In the genomic region with DNA sequence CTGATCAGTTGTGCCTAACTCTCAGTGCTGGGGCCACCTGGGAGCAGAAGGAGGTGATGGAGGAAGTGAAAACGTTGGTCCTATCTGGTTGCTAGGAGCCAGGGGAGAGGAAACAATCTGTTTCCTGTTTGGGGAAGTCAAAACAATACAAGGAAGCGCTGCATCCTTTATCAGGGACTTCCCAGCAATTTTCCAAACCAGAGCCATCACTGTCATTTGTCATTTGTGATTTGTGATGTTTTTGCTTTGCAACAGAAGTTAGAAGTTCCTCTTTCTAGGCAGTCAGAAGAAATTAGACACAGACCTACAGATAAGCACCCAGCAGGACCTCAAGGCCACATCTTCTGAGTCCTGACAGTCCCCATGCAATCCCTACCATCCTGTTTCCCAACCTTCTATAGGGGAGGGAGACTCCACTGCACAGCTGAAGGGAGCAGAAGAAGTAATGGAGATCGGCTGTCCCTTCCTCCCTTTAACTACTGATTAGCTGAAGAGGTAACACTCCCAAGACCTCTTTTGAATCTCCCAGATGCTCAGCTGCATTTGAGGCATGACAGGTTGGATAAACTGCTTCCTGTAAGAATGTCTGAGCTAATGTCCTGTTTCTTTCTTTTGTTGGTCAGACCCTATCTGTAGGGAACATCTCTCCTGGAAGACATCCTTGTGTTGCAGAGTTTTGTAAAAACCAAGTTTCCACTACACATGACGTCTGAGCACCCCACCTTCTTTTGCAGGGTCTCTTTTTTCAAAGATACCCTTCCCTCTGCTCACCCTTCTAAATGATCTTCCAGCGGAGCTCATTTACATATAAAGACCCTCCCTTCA, we compare ENCODE assay signal across 10 mouse cellular contexts. TPM values are rescaled to one million over a fixed set of nuclear protein-coding genes. Genes with fewer than 3 reads are reported as not detected.
A peak's percentile ranks its signal among the peaks of the same experiment; 100 is the strongest.
DNase-seq lines count a peak whose midpoint lies in the region; ATAC-seq and TF ChIP-seq lines count a peak whose summit lies in the region.
"Had no signal": no experiment of that assay in that cellular context is flagged by ENCODE, and none has a peak within 500 bp of the region (broad histone marks: within the 10 kb centered on the region; RNA-seq: fewer than 3 reads in every experiment).

No protein-coding gene starts in this region.

- no peak for TF ChIP-seq CTCF in liver, postnatal 0 days (IDR thresholded peaks at IDR 0.05; ENCODE audit: low read depth)

- peak overlapping the region; percentile 82 for H3K27ac ChIP-seq in heart, embryonic 13.5 days (replicated peaks)
- H3K27ac ChIP-seq in liver, postnatal 0 days (ENCODE audit: low read depth) = peak overlapping the region; percentile 52

- H3K27me3 ChIP-seq in heart, embryonic 13.5 days (replicated peaks) = no peaks in the 10 kb centered on the region
- H3K27me3 ChIP-seq in liver, postnatal 0 days (ENCODE audit: insufficient read depth, low read length) = no peaks in the 10 kb centered on the region
- H3K27me3 ChIP-seq: megakaryocyte, embryonic 14.5 days had no signal

- no peak overlapping the region for H3K4me3 ChIP-seq in heart, embryonic 13.5 days
- no peak overlapping the region for H3K4me3 ChIP-seq in liver, postnatal 0 days (ENCODE audit: low read depth, low read length)
- H3K4me3 ChIP-seq: megakaryocyte, embryonic 14.5 days had no signal

- peaks cover 11% of the 10 kb centered on the region for H3K36me3 ChIP-seq in heart, embryonic 13.5 days
- 0 out of 2 replicates have a peak, but pooled peaks cover 2% of the 10 kb centered on the region for H3K36me3 ChIP-seq in liver, postnatal 0 days (replicated peaks; ENCODE audit: insufficient read depth, low read length)

- ATAC-seq in heart, embryonic 13.5 days (ENCODE audit: extremely low read depth, insufficient number of reproducible peaks, low FRiP score, low TSS enrichment) = peak; percentile 31; the same call in 1 of the 2 replicates
- peak; percentile 69 for ATAC-seq in liver, postnatal 0 days

- WGBS in heart, embryonic 13.5 days = 33% methylated on average over 5 of the region's 5 CpGs
- WGBS in liver, postnatal 0 days (ENCODE audit: insufficient replicate concordance) = 24% methylated on average over 5 of the region's 5 CpGs

- no peak overlapping the region for H3K9ac ChIP-seq in heart, embryonic 13.5 days
- H3K9ac ChIP-seq in liver, postnatal 0 days (replicated peaks) = no peak overlapping the region

- TF ChIP-seq EP300 in liver, postnatal 0 days (IDR thresholded peaks at IDR 0.05; ENCODE audit: low read depth) = peak; percentile 85

- no peak overlapping the region for H3K4me2 ChIP-seq in heart, embryonic 13.5 days
- H3K4me2 ChIP-seq in liver, postnatal 0 days (ENCODE audit: low read depth, low read length) = no peak overlapping the region

- no peaks in the 10 kb centered on the region for H3K9me3 ChIP-seq in heart, embryonic 13.5 days
- no peaks in the 10 kb centered on the region for H3K9me3 ChIP-seq in liver, postnatal 0 days (ENCODE audit: low read length)

- DNase-seq in thymus, postnatal 14 days = peak; percentile 31
- no peak for DNase-seq in thymus, postnatal 10 days (ENCODE audit: low spot score in 2 of 2)
- DNase-seq in liver, postnatal 0 days = peak; percentile 19
- no peak for DNase-seq in right cerebral cortex, postnatal 4 days
- DNase-seq in Muller cell, postnatal 12 days (ENCODE audit: inconsistent ontology term) = no peak
- DNase-seq in layer of hippocampus, adult 9-11 months = no peak

- 0 out of 2 replicates have a peak, but pooled peaks cover 2% of the 10 kb centered on the region for H3K4me1 ChIP-seq in heart, embryonic 13.5 days
- peaks cover 14% of the 10 kb centered on the region for H3K4me1 ChIP-seq in liver, postnatal 0 days (ENCODE audit: insufficient read depth)

RNA-seq across cellular contexts. Expression of a gene that starts 7.6 kb away (rescaled TPM):
- polyA plus RNA-seq in heart, embryonic 13.5 days (2015; fragmentation: Nextera tagmentation; extraction: Ambion mirVana) = 33.4 TPM in 2 replicates
- polyA plus RNA-seq in liver, postnatal 0 days (2015; fragmentation: Nextera tagmentation; extraction: Ambion mirVana) = 12.2 and 12.5 TPM in 2 replicates

RNA-seq across cellular contexts. Expression of a gene that starts 16.1 kb away (rescaled TPM):
- polyA plus RNA-seq in heart, embryonic 13.5 days (2015; fragmentation: Nextera tagmentation; extraction: Ambion mirVana) = 18.4 and 19.1 TPM in 2 replicates
- polyA plus RNA-seq in liver, postnatal 0 days (2015; fragmentation: Nextera tagmentation; extraction: Ambion mirVana) = 13.5 and 14.5 TPM in 2 replicates

RNA-seq across cellular contexts. Expression of a gene that starts 17.9 kb away (rescaled TPM):
- polyA plus RNA-seq in heart, embryonic 13.5 days (2015; fragmentation: Nextera tagmentation; extraction: Ambion mirVana) = 3.7 and 5.0 TPM in 2 replicates
- 1.1 TPM in 1 of 2 replicates, not detected in the other for polyA plus RNA-seq in liver, postnatal 0 days (2015; fragmentation: Nextera tagmentation; extraction: Ambion mirVana)
- polyA plus RNA-seq: testis, adult 2 months had no signal

RNA-seq across cellular contexts. Expression of a gene that starts 18.0 kb away (rescaled TPM):
- polyA plus RNA-seq in heart, embryonic 13.5 days (2015; fragmentation: Nextera tagmentation; extraction: Ambion mirVana) = not detected in 2 replicates
- 0.59 and 0.65 TPM in 2 replicates for polyA plus RNA-seq in liver, postnatal 0 days (2015; fragmentation: Nextera tagmentation; extraction: Ambion mirVana)
- polyA plus RNA-seq: frontal cortex, adult 2 months; testis, adult 2 months had no signal

RNA-seq across cellular contexts. Expression of a gene that starts 24.5 kb away (rescaled TPM):
- 7.5 and 8.7 TPM in 2 replicates for polyA plus RNA-seq in heart, embryonic 13.5 days (2015; fragmentation: Nextera tagmentation; extraction: Ambion mirVana)
- polyA plus RNA-seq in liver, postnatal 0 days (2015; fragmentation: Nextera tagmentation; extraction: Ambion mirVana) = 10.2 and 10.9 TPM in 2 replicates

Comparison
In these comparisons a context has a peak if more than half of its experiments do, and no peak if none do; other contexts are left out.
1. DNase-seq: peak in thymus, postnatal 14 days (single experiment) and liver, postnatal 0 days (single experiment); none in thymus, postnatal 10 days (0 of 2), right cerebral cortex, postnatal 4 days (single experiment), Muller cell, postnatal 12 days (single experiment) and layer of hippocampus, adult 9-11 months (single experiment).